Mouse (Mus musculus): ENCODE data around the gene Mfap1b.
"Not testable (repeated sequence)": the region's sequence is repeated elsewhere in the genome, so short reads cannot be mapped to it uniquely, and the experiment has no call there.

Gene Mfap1b

DNA sequence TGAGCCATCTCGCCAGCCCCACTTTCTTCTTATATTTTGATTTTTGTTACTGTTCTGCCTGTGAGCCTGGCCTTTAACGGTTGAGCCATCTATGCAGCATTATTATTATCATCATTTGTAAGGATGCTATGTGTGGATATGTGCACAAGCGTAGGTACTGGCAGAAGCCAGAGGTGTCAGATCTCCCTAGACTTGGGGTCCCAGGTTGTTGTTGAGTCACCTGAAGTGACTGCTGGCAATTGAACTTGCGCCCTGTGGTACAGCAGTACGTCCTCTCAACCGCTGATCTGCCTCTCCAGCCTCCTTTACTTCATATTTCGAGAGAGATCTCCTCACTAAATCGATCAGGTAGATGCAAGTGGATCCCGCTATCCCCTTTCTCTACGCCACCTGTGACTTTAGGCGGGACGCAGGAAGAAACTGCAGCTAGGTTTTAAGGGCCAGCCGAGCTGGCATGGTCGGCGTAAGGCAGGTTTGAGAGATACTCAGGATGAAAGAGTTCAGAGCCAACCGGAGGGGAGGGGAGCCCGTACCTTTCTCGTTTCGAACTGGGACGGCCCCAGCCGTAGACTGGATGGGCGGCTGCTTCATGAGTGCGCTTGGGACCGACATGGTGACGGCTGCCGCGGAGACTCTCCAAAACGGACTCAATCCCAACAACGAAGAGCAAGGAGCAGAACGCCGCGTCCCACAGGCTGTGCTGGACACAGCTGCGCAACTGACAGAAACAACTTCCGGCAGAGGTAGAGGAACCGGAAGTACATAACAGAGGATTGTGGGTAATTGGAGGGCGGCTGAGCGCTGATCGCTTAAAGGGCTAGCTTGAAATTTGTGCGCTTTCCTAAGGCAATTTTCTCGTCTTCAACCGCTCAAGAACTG lies at the start of gene Mfap1b:
Gene Mfap1b (minus strand): TSS at position 767 of the 879 bp plus-strand sequence.
- peak; percentile 80 to 83 for DNase-seq

DNA sequence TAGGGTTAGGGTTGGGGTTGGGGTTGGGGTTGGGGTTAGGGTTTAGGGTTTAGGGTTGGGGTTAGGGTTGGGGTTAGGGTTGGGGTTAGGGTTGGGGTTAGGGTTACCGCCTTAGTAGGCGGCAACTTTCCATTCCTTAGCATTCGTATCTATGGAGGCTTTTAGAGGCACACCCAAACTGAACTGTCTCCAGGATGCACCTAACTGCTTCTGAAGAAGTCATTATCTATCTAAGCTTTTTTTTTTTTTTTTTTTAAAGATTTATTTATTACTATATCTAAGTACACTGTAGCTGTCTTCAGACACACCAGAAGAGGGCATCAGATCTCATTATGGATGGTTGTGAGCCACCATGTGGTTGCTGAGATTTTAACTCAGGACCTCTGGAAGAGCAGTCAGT lies 49.0 kb upstream of the Mfap1b start:
- DNase-seq = not testable (repeated sequence)

DNA sequence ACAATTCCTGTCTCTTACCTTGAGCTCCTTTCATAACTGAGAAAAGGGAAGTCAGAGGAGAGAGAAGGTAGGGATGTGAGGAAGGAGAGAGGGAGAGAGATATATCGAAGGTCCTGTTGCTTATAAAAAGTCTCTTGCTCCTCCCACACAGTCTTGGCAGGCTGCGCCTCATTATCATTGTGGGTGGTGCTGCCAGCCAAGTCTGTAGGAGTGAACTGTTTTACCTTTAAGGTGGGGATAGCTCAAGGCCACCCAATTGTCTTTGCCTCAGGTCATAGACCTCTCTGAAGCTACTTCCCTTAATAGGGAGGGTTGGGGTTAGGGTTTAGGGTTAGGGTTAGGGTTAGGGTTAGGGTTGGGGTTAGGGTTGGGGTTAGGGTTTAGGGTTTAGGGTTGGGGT lies 48.1 kb upstream of the Mfap1b start:
- no peak for DNase-seq

DNA sequence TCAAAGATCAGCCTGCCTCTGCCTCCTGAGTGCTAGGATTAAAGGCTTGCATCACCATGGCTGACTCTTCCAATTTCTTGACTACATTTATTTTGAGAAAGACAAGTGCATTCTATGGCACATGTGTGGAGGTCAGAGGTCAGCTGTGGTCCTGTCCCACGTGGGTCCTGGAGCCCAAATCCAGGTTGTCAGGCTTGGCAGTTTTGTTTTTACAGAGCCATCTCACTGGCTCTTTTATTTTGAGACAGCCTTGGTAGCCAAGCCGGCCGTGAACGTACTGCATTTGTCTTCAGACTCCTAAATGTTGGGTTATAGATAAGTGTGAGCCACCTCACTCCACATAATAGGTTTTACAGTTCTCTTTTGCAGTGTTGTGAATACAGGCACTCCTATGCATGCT lies 44.8 kb upstream of the Mfap1b start:
- DNase-seq = not testable (repeated sequence)

DNA sequence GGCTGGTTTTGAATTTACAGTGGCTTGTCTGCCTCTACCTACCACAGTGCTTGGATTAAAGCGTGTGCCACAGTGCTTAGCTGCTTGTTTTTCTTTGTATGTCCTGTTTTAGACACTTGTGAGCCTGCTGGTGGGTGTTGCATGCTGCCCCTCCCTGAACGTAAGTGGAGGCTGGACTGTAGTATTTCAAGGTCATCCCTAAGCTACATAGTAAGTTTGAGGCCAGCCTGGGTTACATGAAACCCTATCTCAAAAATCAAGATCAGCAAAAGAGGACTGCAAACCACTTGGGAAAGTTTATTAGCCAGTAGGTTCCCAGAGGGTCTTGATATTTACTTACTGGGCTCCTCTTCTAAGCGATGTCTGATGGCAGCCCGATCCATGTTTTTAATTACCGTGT lies 44.2 kb upstream of the Mfap1b start:
- no peak for DNase-seq

DNA sequence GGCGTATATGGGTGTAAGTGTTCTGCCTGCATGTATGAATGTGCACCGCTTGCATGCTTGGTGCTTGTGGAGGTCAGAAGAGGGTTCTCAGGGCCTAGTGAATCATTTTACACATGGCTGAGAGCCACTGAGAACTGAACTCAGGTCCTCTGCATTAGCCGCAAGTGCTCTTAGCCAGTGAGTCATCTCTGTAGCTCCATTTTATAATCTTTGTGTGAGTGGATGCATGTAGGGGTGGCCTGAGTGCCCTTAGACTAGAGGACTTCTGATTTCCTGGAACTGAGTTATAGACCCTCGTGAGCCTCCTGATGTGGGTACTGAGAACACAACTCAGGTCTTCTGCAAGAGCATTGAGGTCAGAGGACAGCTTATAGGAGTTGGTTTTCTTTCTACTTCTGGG lies 40.3 kb upstream of the Mfap1b start:
- DNase-seq = no peak

DNA sequence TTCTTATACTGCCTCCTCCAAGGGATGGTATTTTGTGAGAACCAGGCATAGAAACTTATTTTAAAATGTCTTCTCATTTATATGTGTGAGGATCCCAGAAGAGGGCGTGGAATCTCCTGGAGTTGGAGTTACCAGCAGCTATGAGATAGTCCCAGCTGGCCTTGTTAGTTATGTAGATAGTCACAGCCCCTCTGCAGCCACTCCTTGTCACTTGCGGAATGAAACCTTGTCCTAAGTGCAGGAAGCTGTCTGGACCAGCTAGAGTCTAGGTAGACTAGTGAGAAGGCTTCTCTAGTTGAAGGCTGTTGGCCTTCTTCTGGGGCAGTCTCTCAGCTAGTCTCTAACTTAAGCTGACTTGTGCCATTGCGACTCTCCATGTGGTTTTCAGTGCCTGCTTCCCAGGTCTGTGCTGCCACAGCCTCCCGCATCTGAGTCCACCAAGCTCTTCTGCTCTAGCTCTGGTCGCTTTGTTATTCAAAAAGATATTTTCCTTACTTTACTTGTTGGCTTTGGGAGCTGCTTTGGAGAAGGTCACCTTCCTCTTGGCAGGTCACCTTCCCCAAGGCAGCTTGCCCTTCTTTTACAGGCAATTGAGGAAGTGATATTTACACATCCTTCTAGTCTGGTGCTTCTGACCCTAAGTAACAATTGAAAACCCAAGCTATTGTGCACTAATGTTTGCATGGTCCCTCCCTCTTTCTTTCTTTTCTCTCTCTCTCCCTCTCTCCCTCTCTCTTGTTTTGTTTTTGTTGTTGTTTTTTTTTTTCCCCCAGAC lies 39.3 kb upstream of the Mfap1b start:
- not testable (repeated sequence) for DNase-seq

DNA sequence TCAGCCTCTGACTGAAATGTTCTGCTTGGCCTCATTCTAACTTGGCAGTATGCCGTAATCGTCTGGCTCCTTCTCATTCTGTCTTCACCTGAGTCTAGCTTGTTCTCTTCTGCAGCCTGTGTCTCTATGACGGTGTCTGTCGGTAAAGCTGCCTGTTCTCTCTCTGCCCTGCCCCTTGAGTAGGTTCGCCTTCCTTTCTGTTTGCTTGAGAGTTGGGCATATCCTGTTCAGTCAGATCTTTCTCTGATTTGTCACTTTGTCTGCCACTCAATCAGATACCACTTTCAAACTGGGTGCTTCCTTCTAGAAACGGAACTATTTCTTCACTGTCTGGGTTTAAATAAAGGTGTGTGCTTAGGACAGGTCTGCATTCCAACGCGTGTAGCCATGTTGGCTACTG lies 37.5 kb upstream of the Mfap1b start:
- DNase-seq = no peak

DNA sequence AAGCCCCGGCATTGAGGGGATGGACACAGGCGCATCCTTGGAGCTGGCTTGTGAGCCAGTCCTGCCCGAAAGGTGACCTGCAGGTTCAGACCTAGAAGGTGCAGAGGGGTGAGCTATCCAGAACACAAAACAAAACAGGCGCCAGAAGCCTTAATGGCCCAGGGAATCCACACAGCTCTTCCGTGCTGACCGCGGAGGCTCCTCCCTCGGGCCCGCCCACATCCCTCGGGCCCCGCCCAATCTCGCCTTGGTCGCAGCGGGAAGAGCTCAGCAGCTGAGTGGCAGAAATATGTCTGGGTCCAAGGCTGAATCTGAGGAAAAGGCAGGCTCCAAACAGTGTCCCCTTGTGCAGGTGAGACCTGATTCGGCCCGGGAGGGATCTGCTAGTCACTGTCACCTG lies 35.7 kb upstream of the Mfap1b start:
- DNase-seq = peak in 1 of 2 experiments; percentile 13

DNA sequence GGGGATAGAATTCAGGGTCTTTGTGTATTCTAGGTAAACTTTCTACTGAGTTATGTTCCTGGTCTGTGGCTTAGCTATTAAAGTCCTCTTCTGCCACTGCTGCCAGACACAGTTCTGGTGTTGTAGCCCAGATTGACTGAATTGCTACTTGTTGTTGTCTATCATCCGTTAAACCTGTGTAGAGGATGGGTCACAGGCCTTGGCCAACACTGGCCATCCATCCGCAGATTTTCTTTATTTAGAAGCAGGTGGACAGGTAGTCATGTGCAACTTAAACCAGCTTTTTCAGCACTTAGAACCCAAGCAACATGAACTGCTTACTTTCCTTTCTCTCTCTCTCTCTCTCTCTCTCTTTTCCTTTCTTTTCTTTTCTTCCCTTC lies 34.1 kb upstream of the Mfap1b start:
- no peak for DNase-seq

DNA sequence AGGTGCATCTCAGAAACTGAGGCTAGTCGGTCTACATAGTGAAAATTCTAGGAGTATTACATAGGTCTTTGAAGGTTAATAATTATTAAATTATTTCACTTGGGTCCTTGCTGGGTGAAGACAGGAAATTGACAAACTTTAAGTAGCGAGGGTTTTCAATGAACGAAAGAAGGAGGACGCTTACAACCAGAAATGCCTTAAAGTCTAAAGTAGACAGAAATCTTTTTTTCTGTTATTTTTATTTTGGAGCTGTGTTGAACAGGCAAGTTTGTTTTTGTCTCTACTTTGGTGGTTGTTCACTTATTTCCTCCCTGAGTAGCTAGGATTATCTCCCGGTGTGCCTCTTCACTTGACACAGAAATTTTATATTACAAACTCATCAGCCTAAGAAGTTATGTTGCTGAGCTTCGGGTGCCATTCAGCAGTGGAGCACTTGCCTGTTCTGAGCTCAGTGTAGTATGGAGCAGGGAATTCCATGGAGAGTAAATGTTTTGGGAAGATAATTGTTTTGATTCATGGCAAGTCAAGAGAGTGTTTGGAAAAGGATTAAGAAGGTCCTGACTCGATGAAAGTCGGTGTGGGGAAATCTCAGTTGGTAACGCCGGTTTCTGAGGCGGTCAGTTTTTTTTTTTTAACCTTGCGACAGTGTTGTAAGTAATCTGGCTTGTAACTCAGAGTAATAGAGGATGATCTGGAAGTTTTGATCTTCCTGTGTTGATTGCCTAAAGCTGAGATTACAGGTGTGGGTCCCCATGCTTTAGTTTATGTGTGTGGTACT lies 33.5 kb upstream of the Mfap1b start:
- no peak for DNase-seq

DNA sequence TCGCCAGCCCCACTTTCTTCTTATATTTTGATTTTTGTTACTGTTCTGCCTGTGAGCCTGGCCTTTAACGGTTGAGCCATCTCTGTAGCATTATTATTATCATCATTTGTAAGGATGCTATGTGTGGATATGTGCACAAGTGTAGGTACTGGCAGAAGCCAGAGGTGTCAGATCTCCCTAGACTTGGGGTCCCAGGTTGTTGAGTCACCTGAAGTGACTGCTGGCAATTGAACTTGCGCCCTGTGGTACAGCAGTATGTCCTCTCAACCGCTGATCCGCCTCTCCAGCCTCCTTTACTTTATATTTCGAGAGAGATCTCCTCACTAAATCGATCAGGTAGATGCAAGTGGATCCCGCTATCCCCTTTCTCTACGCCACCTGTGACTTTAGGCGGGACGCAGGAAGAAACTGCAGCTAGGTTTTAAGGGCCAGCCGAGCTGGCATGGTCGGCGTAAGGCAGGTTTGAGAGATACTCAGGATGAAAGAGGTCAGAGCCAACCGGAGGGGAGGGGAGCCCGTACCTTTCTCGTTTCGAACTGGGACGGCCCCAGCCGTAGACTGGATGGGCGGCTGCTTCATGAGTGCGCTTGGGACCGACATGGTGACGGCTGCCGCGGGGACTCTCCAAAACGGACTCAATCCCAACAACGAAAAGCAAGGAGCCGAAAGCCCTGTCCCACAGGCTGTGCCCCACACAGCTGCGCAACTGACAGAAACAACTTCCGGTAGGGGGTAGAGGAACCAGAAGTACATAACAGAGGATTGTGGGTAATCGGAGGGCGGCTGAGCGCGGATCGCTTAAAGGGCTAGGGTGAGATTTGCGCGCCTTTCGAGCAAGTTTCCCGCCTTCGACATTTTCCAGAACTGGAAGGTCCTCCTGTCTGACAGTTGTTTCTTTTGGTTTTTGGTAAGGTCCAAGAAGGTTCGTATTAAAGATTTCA lies 32.3 kb upstream of the Mfap1b start, which contains the start of the genes Mfap1a and Wdr76:
Gene Mfap1a (minus strand): TSS at position 724 of the 941 bp plus-strand sequence.
Gene Wdr76 (plus strand): TSS at position 782 of the 941 bp plus-strand sequence.
- DNase-seq = peak; percentile 80 to 84

DNA sequence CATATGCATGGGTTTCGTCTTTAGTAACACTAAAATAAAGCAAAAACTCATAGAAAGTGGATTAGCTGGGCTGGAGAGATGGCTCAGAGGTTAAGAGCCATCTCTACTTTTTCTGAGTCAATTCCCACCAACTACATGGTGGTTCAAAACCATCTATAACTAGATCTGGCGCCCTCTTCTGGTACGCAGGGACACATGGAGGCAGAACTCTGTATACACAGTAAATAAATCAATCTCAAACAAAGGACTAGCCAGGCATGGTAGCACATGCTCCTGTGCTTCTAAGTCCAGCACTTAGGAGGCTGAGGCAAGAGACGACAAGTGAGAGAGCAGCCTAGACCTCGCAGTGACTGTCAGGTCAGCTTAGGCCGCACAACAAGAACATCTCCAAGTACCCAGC lies 27.7 kb upstream of the Mfap1b start:
- not testable (repeated sequence) for DNase-seq

DNA sequence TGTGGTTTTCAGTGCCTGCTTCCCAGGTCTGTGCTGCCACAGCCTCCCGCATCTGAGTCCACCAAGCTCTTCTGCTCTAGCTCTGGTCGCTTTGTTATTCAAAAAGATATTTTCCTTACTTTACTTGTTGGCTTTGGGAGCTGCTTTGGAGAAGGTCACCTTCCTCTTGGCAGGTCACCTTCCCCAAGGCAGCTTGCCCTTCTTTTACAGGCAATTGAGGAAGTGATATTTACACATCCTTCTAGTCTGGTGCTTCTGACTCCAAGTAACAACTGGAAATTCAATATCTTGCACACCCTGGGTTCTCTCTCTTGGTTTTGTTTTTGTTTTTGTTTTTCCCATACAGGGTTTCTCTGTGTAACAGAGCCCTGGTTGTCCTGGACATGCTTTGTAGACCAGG lies 10.5 kb upstream of the Mfap1b start:
- DNase-seq = not testable (repeated sequence)

DNA sequence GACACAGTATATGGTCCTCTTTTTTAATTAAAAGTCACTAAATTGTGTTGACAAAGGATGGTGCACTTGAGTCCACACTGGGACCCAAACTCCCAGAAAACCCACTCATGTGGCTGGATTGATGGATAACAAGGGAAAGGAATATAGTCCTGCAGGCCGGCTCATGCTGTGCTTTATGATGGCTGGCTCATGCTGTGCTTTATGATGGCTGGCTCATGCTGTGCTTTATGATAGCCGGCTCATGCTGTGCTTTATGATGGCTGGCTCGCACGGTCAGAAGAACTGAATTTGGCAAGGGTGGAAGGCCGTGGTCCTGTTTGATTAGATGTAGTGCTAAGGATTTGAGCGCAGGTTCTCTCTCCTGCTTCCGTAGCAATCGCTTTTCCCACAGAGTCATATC lies 9.7 kb upstream of the Mfap1b start:
- no peak for DNase-seq

DNA sequence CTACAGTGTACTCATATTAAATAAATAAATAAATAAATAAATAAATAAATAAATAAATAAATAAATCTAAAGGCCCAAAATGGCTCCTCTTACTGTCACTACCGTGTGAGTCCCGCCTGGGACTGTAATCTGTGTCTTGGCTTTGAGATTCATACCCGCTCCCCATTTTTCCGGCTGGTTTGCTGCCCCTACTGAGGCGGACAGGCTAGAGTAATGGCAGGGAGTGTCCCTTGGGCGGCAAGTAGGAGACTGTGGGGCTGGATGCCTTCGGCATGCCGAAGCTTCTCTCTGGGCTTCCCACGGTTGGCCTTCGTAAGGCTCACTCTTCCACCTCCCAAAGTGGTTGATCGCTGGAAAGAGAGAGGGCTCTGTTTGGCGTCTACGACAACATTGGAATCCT lies 7.0 kb upstream of the Mfap1b start:
- not testable (repeated sequence) for DNase-seq

DNA sequence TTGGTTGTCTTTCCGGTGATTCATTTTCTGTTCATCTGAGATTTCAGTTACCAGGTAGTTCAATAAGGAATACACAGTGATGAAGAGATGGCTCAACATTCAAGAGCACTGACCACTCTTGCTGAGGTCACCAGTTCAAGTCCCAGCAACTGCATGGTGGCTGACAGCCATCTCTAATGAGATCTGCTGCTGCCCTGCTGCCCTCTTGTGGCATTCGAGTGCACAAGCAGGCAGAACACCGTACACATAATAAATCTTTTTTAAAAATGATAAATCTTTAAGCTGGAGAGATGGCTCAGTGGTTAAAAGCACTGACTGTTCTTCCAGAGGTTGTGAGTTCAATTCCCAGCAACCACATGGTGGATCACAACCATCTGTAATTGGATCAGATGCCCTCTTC lies 6.6 kb upstream of the Mfap1b start:
- no peak for DNase-seq

DNA sequence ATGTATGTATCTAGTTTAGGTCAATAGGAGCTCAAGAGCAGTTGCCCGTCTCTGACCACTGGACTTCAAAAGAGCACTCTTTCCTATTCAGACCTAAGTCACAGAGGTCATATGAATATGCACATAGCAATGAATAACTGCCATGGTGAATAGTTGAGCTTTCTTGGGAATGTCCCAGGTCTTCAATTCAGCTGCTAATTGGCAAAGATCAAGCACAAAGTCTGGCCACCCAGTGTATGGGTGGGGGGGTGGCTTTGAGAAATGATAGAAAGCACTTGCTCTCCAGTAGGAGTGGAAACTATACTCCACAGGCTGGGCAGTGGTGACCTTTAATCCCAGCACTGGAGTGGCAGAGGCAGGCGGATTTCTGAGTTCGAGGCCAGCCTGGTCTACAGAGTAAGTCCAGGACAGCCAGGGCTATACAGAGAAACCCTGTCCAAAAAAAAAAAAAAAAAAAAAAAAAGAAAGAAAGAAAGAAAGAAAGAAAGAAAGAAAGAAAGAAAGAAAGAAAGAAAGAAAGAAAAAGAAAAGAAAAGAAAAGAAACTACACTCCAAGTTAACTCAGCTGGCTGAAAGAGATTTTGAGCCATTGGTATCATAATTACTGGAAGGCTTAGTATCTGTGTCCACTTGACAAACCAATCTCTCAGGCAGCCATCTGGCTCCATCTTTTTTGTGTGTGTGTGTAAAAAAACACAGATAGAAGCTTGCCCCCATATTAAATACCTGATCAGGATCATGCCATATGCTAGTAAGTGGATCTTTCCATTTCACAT lies 3.8 kb upstream of the Mfap1b start:
- no peak for DNase-seq

DNA sequence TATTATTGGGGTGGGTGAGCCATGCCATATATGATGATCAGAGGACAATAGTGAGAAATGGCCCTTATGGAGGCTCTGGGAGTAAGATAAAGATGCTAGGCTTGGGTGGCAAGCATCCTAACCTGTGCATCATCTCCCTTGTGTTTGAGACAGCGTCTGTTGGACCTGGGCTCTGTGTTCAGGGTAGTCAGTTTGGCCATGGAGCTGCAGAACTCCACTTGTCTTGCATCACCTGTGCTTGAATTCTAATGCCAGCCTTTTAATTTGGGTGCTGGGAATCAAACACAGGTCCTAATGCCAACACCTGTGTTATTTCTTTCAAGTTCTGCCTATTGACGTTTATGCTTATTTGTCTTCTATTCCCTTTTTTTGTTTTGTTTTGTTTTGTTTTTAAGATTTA lies 1.4 kb upstream of the Mfap1b start:
- not testable (repeated sequence) for DNase-seq

DNA sequence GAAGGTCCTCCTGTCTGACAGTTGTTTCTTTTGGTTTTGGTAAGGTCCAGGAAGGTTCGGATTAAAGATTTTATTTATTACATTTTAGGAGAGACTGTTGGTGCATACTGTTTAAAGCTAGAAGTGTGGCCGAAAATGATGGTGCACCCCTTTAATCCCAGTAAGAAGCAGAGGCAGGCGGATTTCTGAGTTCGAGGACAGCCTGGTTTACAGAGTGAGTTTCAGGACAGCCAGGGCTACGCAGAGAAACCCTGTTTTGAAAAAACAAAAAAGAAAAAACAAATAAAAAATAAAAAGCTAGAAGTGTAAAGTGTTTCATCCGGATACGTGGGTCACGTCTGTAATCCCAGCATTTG lies 291 bp upstream of the Mfap1b start:
- peak in 1 of 2 experiments; percentile 15 for DNase-seq

DNA sequence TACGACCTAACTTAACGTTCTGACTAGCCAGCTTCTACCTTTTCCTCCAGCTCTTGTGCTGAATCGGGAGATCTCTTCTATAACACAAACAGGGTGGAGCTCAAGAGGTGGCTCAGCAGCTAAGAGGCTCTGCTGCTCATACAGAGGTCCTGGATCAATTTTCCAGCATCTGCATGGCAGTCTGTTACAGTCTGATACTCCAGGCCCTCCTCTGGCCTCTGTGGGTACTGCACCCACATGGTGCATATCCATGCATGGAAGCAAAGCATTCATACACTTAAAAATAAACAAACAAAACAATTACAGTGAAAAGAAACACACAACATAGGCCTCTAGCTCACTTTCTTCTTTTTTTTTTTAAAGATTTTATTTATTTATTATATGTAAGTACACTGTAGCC lies 1.1 kb downstream of the Mfap1b start:
- not testable (repeated sequence) for DNase-seq

Measured in cerebellum, postnatal 36 days (tissue).